Mouse (Mus musculus) heart, embryonic 11.5 days (tissue): ENCODE results near the gene Cfap221. TPM values are rescaled to one million over a fixed set of nuclear protein-coding genes. Genes with fewer than 3 reads are reported as not detected.

Experiments
- ATAC-seq: fragments of 200-750 bp; cut with Nextera tagmentation; replicated peaks from 2 replicates; pipeline ENCODE4 v1.8.0; 2017; ENCODE audit warnings: moderate library complexity; ENCODE audit not compliant: insufficient number of reproducible peaks, low FRiP score, low TSS enrichment
- H3K27ac ChIP-seq: fragments of 300-500 bp; sonication (generic); 2 replicates; pipeline ENCODE4 v1.5.1; 2014; ENCODE audit warnings: mild to moderate bottlenecking, low read depth, low read length
- H3K27me3 ChIP-seq: fragments of 300-500 bp; sonication (generic); 2 replicates; pipeline ENCODE4 v1.6.1; 2014; ENCODE audit warnings: mild to moderate bottlenecking, low read length, mixed read lengths; ENCODE audit not compliant: control insufficient read depth, insufficient read depth
- H3K36me3 ChIP-seq: fragments of 300-500 bp; sonication (generic); 2 replicates; pipeline ENCODE4 v1.6.1; 2014; ENCODE audit warnings: mild to moderate bottlenecking, low read length, moderate library complexity, mixed read lengths; ENCODE audit not compliant: control insufficient read depth, insufficient read depth
- H3K4me1 ChIP-seq: fragments of 300-500 bp; sonication (generic); 2 replicates; pipeline ENCODE4 v1.6.1; 2014; ENCODE audit warnings: low read length; ENCODE audit not compliant: control insufficient read depth, insufficient read depth
- H3K4me2 ChIP-seq: fragments of 300-500 bp; sonication (generic); 2 replicates; pipeline ENCODE4 v1.6.1; 2014; ENCODE audit warnings: mild to moderate bottlenecking, moderate library complexity
- H3K4me3 ChIP-seq: fragments of 300-500 bp; sonication (generic); 2 replicates; pipeline ENCODE4 v1.5.1; 2014; ENCODE audit warnings: low read depth, low read length
- H3K9ac ChIP-seq: fragments of 300-500 bp; sonication (generic); 2 replicates; pipeline ENCODE4 v1.6.1; 2014; ENCODE audit warnings: mild to moderate bottlenecking, low read depth, low read length, moderate library complexity
- H3K9me3 ChIP-seq: fragments of 300-500 bp; sonication (generic); replicated peaks from 2 replicates; pipeline ENCODE4 v1.6.1; 2016; ENCODE audit warnings: low read length; ENCODE audit not compliant: control insufficient read depth
- WGBS: fragments of 180-500 bp; shearing (Covaris S2); extraction: QIAGEN DNeasy Blood & Tissue Kit; methylation state at CpG from one replicate; pipeline ENCODE4 v1.1.7; 2014; ENCODE audit not compliant: insufficient replicate concordance; 5-methylcytosine and 5-hydroxymethylcytosine counted together
- polyA plus RNA-seq: library from polyadenylated mRNA; unstranded; fragments of >200 nt; fragmentation: Nextera tagmentation; extraction: Ambion mirVana; gene quantifications from 2 replicates; pipeline ENCODE4 v1.2.1, GENCODE M21; 2014

The Cfap221 gene
- polyA plus RNA-seq, 1 experiment from 2014 or later: 0.17 TPM

DNA sequence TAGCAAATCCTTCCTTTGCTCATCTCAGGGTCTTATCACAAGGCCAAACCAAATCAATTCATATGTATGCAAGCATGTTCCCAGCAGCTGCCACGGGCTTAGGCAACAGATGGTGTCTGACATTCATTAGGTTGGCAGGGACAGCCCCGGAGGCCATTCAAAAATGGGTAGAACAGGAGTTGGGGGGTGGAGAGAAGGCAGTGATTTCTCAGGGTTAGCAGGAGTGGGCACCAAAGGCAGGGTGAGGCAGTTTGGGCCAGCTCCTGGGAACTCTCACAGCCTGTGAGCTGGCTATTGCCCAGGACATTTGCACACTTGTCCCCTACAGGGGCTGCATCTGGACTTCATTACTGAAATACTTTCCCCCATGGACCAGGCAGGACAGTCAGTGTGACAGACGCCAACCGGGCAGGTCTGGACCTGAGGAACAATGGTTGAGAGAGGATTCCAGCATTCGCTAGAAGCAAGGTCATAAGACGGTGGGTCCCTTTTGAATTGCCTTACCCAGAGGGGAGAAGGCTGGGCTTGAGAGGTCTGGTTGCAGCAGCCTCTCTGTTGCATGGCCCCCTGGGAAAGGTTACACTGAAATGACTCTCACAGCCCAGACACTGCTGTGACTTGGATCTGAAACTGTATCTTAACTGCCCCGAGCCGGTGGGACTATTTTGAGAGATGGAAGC, 94.3 kb downstream of the Cfap221 start:
- H3K27ac ChIP-seq: no peak overlapping the region
- 51% methylated on average over 8 of the region's 8 CpGs for WGBS

DNA sequence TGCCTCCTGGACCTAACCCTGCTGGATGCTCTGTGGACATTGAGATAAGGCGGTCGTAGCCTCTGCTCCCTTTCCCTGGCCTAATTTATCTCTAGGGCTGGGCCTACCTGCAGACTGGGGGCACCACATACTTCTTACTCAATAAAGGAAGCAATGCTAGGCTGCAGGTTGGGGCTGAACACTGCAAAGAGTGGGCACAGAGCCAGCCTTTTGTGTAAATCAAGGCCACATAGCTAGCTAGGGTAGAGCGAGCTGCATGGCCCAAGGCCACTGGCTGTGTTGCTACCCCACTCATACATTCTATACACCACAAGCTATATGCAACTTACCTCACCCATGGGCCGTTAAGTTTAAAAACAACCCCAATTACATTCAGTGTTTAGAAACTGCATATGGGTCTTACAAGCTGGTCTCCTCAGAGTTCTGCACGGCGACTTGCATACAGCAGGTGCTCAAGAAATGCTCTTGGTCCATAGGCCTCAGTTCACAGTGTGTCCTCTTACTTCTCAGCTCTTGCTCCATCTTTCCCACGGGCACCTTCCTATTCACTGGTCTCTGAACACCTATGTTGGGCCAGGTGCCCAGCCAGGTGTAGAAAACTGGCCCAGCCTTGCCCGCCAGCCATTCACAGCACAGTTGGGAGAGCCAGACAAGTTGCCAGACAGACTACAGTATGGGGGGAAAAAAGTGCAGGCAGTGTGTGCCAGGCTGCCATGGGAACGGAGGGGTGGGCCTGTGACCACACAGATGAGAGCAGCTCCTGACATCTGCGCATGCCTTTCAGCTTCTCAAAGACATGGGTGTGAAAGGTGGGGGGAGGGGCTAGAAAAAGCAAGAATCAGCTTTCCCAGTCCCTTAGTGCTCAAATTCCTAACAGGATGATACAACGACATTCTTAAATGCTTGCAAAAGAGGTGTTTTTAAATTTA, 97.6 kb downstream of the Cfap221 start:
- no peak for ATAC-seq

More for the DNA sequence above, 94.3 kb downstream of the Cfap221 start:
- Histone ChIP-seq H3K4me3 (no peak overlapping the region), H3K36me3 (no peaks in the 10 kb centered on the region), H3K9me3 (no peaks in the 10 kb centered on the region), H3K27me3 (no peaks in the 10 kb centered on the region), H3K4me1 (0 out of 2 replicates have a peak, but pooled peaks cover 5% of the 10 kb centered on the region), H3K4me2 (no peak overlapping the region), H3K9ac (no peak overlapping the region)
- ATAC-seq: no peak

DNA sequence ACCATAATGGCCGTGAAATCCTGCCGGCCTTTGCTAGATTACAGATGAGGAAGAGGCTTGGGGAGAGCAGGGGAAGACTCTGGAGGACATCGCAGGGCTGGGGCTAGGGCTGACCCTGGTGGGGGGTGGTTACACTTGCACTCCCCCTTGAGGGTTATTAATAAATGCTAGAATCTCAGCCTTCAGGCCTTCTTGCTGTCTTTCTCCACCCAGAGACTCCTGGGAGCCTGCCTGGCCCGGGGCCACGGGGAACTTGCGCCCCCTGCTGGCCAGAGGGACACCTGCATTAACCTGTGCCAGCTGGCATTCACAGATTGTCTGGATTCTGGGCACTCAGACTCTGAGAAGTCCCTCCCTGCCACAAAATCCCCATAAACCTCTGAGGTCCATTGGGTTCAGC, 102.1 kb downstream of the Cfap221 start:
- H3K9ac ChIP-seq: no peak overlapping the region
- H3K27ac ChIP-seq: no peak overlapping the region
- no peak overlapping the region for H3K4me3 ChIP-seq
- 37% methylated on average over 6 of the region's 6 CpGs for whole genome bisulfite sequencing
- 0 out of 2 replicates have a peak, but pooled peaks cover 2% of the 10 kb centered on the region for H3K4me1 ChIP-seq
- no peaks in the 10 kb centered on the region for H3K36me3 ChIP-seq
- H3K27me3 ChIP-seq: no peaks in the 10 kb centered on the region
- H3K4me2 ChIP-seq: no peak overlapping the region
- 0 out of 2 replicates have a peak, but pooled peaks have one; percentile 14 for ATAC-seq
- no peaks in the 10 kb centered on the region for H3K9me3 ChIP-seq

More for the DNA sequence above, 97.6 kb downstream of the Cfap221 start:
- Histone ChIP-seq H3K4me2 (no peak overlapping the region), H3K9me3 (no peaks in the 10 kb centered on the region), H3K9ac (no peak overlapping the region), H3K4me1 (0 out of 2 replicates have a peak, but pooled peaks cover 7% of the 10 kb centered on the region), H3K36me3 (no peaks in the 10 kb centered on the region), H3K4me3 (no peak overlapping the region), H3K27me3 (no peaks in the 10 kb centered on the region), H3K27ac (no peak overlapping the region)
- 76% methylated on average over 11 of the region's 11 CpGs for WGBS

DNA sequence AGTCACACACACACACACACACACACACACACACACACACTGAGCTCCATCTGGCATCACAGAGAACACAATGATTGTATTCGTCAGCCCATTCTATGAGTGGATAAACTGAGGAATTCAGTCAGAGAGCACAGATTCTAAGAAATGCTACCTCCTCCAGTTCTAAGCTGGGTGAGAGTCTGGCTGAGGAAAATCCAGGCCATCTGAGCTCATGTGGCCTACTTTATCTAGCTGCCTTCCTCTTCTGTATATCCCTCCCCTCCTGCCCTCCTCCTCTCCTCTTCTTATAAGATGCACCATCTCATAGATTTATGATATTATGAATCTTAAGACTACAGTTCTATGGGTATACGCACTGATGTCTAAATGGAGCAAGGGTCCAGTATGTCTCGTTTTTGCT, 103.4 kb downstream of the Cfap221 start:
- 80% methylated on average over 3 of the region's 3 CpGs for WGBS
- H3K4me1 ChIP-seq: 0 out of 2 replicates have a peak, but pooled peaks cover 2% of the 10 kb centered on the region
- no peak overlapping the region for H3K27ac ChIP-seq
- H3K27me3 ChIP-seq: no peaks in the 10 kb centered on the region
- H3K4me2 ChIP-seq: no peak overlapping the region
- no peaks in the 10 kb centered on the region for H3K36me3 ChIP-seq
- no peak overlapping the region for H3K4me3 ChIP-seq
- no peak for ATAC-seq
- H3K9ac ChIP-seq: no peak overlapping the region
- H3K9me3 ChIP-seq: no peaks in the 10 kb centered on the region

DNA sequence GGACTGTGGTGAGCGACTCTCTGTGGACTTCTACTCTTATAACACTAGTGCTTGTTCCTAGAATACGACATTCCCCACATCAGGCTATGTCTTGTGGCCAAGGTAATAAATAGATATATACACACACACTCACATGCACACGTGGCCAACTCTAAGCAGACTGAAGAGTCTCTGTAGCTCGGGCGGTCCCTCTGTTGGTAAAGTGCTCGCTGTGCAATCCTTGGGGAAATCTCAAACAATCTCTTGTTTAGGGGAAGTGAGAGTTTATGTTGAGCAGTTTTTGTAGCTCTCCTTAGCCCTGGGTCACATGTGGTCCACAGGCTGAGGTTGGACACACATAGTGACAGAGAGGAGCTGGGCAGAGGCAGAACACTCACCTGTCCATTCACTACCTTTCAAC, 104.1 kb downstream of the Cfap221 start:
- Histone ChIP-seq H3K4me1 (0 out of 2 replicates have a peak, but pooled peaks cover 2% of the 10 kb centered on the region), H3K36me3 (no peaks in the 10 kb centered on the region), H3K9ac (no peak overlapping the region), H3K4me2 (no peak overlapping the region), H3K27ac (no peak overlapping the region), H3K4me3 (no peak overlapping the region), H3K27me3 (no peaks in the 10 kb centered on the region), H3K9me3 (no peaks in the 10 kb centered on the region)
- ATAC-seq: no peak
- WGBS: 75% methylated on average over 6 of the region's 6 CpGs

DNA sequence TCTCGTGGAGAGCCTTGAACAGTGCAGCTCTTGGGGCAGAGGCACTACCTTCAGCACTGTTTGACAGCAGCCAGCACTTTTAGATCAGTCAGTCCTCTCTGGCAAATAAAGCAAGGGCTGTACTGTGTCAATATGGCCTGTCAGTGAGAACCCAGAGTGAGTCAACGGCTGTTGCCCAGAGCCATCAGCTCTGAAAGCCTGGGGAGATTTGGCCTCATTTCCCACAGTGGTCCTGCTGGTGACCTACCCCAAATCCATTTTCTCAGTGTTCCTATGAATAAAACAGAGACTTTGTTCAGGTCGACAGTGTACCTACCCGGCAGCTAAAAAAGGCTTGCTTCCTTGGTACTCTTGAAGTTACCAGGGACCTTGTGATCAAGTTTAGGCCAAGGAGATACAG, 105.2 kb downstream of the Cfap221 start:
- no peak overlapping the region for H3K4me2 ChIP-seq
- WGBS: 70% methylated on average over 4 of the region's 4 CpGs
- H3K27me3 ChIP-seq: no peaks in the 10 kb centered on the region
- no peak overlapping the region for H3K4me3 ChIP-seq
- no peak overlapping the region for H3K27ac ChIP-seq
- no peak for ATAC-seq
- H3K9me3 ChIP-seq: no peaks in the 10 kb centered on the region
- 0 out of 2 replicates have a peak, but pooled peaks cover 2% of the 10 kb centered on the region for H3K4me1 ChIP-seq
- no peak overlapping the region for H3K9ac ChIP-seq
- no peaks in the 10 kb centered on the region for H3K36me3 ChIP-seq

DNA sequence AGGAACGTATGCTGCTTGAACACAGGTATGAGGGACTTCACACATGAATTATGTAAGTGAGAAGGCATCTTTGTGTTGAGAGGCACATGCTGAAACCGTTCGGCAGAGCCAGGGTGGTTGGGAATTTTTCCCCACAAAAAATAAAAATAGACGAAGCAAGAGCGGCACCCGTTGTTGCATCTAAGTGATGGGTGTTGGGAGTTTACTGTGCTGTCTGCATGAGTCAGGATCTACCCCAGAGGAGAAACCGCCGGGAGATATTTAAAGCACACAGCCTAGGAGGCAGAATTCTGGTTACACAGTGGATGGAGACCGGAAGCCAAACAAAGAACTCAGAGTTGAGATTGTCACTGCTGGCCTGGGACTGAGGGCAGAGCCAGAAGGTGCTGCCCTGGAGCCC, 105.9 kb downstream of the Cfap221 start:
- 77% methylated on average over 9 of the region's 9 CpGs for WGBS
- Histone ChIP-seq H3K9me3 (no peaks in the 10 kb centered on the region), H3K4me2 (no peak overlapping the region), H3K36me3 (no peaks in the 10 kb centered on the region), H3K27ac (no peak overlapping the region), H3K9ac (no peak overlapping the region), H3K27me3 (no peaks in the 10 kb centered on the region), H3K4me1 (0 out of 2 replicates have a peak, but pooled peaks cover 4% of the 10 kb centered on the region), H3K4me3 (no peak overlapping the region)
- no peak for ATAC-seq

DNA sequence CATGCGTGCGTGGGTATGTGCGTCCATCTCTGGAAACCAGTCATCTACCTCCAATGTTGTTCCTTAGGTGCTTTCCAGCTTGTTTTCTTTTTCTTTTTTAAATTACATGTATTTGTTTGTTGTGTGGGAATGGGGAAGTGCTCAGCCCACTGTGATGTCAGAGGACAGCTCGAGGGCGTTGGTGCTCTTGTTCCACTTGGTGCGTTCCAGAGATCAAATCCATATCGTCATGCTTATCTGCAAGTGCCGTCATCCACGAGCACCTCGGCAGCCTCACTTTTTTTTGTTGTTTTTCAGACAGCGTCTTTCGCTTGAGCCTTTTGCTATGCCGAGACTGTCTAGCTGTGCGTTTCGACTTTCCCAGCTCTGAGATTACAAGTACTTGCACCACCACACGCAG, 107.7 kb downstream of the Cfap221 start:
- H3K4me2 ChIP-seq: no peak overlapping the region
- no peak for ATAC-seq
- H3K4me1 ChIP-seq: 0 out of 2 replicates have a peak, but pooled peaks cover 3% of the 10 kb centered on the region
- H3K9me3 ChIP-seq: no peaks in the 10 kb centered on the region
- 66% methylated on average over 16 of the region's 16 CpGs for WGBS
- no peak overlapping the region for H3K4me3 ChIP-seq
- H3K9ac ChIP-seq: no peak overlapping the region
- no peaks in the 10 kb centered on the region for H3K36me3 ChIP-seq
- no peaks in the 10 kb centered on the region for H3K27me3 ChIP-seq
- H3K27ac ChIP-seq: no peak overlapping the region
